Mouse (Mus musculus) frontal cortex, postnatal 25 days (tissue): ENCODE results near the gene Gm3448.
"Not testable (repeated sequence)": the region's sequence is repeated elsewhere in the genome, so short reads cannot be mapped to it uniquely, and the experiment has no call there.

Experiments
- DNase-seq, 2 experiments: peaks; one replicate each; pipeline ENCODE4 v3.0.0; 2022; ENCODE audit warnings: low spot score in 2 of 2

Gene Gm3448

GRCm38 (mm10) chr17:15031414-15031813, 9.9 kb downstream of the Gm3448 start:
- DNase-seq = not testable (repeated sequence)

DNA sequence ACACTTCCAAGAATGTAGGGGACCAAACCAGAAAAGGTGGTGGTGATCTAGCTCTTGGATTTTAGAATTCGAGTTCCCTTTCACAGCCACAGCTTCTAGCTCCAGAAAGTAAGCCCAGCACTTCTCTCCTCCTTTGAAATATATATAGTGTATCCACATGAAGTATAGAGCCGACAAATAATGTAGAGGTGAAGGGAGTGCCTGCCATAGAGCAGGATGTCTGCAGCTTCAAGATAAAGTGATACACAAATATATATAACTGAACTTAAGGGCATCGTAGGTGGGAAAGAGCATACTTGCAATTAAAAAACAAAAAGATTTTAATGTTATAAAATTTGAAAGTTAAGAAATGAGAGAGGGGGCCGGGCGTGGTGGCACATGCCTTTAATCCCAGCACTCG, 15.8 kb downstream of the Gm3448 start:
- not testable (repeated sequence) for DNase-seq

DNA sequence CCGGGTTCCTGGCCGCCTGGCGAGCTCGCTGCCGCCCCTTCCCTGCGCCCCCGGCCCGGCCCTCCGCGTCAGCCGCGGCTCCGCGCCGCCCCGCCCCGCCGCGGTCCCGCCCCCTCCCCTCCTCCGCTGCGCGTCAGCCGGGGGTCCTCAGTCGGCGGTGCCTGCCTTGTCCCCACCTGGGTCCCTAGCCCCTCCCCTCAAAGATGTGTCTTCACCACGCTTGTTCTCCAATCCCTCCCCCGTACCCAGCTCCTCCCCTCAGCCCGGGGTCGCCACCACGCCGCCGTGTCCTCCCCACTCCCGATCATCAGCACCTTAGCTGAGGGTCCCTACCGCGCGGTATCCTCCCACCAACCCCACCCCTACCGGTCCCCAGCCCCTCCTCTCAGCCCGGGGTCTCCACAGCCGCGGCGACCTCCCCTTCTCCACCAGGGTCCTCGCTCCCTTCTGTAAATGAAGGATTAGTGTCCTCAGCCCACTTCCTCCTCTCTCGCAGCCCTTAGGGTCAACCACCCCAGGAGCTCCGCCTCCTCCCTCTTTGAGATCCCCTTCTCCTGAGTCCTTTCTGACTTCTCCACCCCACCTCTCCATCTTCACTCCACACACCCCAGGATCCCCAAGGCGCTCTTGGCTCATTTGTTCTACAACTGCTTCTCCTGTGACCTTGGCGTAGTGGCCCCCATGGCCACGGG, 16.7 kb downstream of the Gm3448 start:
- not testable (repeated sequence) for DNase-seq

GRCm38 (mm10) chr17:15023878-15024492, 17.4 kb downstream of the Gm3448 start:
- not testable (repeated sequence) for DNase-seq

DNA sequence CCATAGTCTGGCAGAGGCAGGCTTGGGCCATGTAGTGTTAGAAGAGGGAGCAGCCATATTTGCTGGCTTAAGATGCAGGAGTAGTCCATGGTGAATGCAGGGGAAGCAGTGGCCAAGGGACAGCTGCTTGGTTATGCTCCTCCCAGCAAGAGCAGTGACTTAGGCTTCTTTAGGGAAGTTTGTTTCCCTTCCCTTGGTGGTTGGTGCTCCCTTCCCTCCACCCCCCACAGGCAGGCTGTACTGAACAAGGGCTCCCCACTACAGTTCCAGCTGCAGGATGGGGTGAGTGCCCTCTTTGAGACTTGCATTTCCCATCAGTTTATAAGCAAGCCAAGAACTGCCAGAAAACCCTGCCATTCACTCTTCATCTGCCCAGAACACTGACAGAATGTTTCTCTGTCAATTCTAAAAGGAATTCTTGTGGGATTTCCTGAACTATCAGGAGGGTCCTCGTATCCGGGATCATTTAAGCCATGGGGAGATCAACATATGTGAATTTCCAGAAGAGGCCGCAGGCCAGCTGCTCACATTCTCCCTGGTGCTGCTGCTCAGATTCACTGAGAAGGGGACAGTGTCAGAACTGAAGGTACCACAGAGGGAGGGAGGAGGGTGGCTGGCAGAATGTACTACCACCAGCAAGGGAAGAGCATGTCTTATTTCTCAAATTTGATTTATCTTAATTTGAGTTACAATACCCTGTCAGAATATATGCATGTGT, 19.7 kb downstream of the Gm3448 start:
- DNase-seq = peak; percentile 4 to 17

DNA sequence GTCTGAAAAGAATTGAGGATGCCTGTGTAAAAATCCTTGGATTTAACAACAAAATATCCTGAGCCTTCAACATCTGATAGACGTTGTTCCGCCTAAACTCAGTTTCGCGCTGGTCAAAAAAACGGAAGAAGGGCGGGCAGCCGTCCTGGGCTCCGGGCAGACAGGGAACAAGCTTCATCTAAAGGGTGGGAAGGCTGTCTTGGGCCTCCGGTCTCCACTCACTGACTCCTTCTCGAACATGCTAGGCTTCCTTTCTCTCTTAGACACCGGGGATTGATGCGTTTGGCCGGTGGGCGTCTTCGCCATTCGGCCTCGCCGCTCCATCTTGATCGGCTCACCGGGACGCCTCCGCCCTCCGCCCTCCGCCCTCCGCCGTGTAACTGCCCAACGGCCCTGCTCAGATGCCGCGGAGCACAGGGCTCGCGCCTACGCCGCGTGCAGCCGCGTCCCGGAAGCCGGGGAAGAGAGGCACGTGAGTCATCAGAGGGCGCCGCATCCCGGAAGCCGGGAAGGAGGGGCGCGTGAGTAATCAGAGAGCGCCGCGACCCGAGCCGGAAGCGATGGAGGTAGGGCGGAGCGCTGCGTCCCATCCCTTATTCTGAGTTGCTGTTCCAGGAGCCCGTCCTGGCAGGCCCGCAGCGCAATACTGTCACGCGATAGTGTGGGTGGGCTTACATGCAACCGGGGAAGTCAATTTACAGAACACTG, 31.5 kb downstream of the Gm3448 start, which contains the start of gene Gm3435:
TSS of gene Gm3435 (plus strand) at position 471 of the 708 bp plus-strand sequence.
- DNase-seq = not testable (repeated sequence)

DNA sequence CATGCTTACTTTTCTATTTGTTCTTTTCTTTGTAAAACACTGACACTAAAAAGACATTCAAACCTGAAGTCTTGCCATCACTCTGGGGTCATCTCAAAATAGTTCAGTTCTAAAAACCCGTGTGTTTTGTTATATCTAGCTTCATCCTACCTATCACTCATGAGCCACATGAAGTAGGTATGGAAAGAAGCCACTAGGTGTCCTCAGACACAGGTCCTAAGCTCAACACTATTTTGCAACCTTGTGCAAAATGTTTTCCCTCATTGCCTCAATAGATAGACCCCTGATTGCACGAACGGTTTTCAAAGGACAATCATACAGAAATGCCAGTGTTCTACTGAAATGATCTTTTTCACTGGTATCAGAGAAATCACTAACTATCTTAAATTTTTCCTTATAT, 32.2 kb downstream of the Gm3448 start:
- DNase-seq = not testable (repeated sequence)

- not testable (repeated sequence) for DNase-seq
Measured at GRCm38 (mm10) chr17:15000047-15000446, 41.3 kb downstream of the Gm3448 start.

DNA sequence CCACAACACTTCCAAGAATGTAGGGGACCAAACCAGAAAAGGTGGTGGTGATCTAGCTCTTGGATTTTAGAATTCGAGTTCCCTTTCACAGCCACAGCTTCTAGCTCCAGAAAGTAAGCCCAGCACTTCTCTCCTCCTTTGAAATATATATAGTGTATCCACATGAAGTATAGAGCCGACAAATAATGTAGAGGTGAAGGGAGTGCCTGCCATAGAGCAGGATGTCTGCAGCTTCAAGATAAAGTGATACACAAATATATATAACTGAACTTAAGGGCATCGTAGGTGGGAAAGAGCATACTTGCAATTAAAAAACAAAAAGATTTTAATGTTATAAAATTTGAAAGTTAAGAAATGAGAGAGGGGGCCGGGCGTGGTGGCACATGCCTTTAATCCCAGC, 47.2 kb downstream of the Gm3448 start:
- not testable (repeated sequence) for DNase-seq

DNA sequence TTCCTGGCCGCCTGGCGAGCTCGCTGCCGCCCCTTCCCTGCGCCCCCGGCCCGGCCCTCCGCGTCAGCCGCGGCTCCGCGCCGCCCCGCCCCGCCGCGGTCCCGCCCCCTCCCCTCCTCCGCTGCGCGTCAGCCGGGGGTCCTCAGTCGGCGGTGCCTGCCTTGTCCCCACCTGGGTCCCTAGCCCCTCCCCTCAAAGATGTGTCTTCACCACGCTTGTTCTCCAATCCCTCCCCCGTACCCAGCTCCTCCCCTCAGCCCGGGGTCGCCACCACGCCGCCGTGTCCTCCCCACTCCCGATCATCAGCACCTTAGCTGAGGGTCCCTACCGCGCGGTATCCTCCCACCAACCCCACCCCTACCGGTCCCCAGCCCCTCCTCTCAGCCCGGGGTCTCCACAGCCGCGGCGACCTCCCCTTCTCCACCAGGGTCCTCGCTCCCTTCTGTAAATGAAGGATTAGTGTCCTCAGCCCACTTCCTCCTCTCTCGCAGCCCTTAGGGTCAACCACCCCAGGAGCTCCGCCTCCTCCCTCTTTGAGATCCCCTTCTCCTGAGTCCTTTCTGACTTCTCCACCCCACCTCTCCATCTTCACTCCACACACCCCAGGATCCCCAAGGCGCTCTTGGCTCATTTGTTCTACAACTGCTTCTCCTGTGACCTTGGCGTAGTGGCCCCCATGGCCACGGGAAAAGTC, 48.1 kb downstream of the Gm3448 start:
- DNase-seq = not testable (repeated sequence)

GRCm38 (mm10) chr17:14992522-14993138, 48.7 kb downstream of the Gm3448 start:
- not testable (repeated sequence) for DNase-seq

DNA sequence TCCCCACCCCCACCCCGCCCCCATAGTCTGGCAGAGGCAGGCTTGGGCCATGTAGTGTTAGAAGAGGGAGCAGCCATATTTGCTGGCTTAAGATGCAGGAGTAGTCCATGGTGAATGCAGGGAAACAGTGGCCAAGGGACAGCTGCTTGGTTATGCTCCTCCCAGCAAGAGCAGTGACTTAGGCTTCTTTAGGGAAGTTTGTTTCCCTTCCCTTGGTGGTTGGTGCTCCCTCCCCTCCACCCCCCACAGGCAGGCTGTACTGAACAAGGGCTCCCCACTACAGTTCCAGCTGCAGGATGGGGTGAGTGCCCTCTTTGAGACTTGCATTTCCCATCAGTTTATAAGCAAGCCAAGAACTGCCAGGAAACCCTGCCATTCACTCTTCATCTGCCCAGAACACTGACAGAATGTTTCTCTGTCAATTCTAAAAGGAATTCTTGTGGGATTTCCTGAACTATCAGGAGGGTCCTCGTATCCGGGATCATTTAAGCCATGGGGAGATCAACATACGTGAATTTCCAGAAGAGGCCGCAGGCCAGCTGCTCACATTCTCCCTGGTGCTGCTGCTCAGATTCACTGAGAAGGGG, 51.1 kb downstream of the Gm3448 start:
- peak in 1 of 2 experiments; percentile 2 for DNase-seq

- DNase-seq = not testable (repeated sequence)
Measured at GRCm38 (mm10) chr17:14978362-14979038, 62.8 kb downstream of the Gm3448 start, which contains the start of the genes 9030025P20Rik and Gm3417. Gene 9030025P20Rik (plus strand): TSS chr17:14978468. Gene Gm3417 (minus strand): TSS chr17:14978790.

GRCm38 (mm10) chr17:14977718-14978361, 63.5 kb downstream of the Gm3448 start:
- not testable (repeated sequence) for DNase-seq

DNA sequence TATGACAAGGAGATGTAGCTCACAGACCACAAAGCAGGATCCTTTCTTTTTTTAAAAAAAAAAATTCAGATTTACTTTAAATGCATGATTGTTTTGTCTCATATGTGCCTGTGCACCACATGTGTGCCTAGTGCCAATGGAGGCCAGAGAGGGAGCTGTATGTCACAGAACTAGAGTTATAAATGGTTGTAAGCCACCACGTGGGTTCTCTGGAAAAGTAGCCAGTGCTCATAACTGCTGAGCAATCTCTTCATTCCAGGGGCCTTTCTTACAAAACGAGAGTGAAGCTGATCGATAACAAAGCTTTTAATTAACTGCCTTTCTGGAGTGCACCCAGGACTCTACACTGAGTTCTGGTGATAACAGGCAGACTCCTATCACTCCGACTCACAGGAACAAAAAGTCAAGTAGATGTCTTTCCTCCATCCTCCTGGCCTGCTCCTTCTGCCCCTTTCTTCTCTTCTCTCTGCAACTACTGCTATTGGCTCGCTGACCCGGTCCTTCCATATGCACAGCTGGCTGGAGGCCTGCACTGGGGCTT, 72.9 kb downstream of the Gm3448 start:
- DNase-seq = not testable (repeated sequence)

DNA sequence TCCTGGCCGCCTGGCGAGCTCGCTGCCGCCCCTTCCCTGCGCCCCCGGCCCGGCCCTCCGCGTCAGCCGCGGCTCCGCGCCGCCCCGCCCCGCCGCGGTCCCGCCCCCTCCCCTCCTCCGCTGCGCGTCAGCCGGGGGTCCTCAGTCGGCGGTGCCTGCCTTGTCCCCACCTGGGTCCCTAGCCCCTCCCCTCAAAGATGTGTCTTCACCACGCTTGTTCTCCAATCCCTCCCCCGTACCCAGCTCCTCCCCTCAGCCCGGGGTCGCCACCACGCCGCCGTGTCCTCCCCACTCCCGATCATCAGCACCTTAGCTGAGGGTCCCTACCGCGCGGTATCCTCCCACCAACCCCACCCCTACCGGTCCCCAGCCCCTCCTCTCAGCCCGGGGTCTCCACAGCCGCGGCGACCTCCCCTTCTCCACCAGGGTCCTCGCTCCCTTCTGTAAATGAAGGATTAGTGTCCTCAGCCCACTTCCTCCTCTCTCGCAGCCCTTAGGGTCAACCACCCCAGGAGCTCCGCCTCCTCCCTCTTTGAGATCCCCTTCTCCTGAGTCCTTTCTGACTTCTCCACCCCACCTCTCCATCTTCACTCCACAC, 79.7 kb downstream of the Gm3448 start:
- not testable (repeated sequence) for DNase-seq

- not testable (repeated sequence) for DNase-seq
Measured at GRCm38 (mm10) chr17:14960951-14961556, 80.3 kb downstream of the Gm3448 start, which contains the start of gene Phf10. Gene Phf10 (minus strand): TSS chr17:14961273.

- no peak for DNase-seq
Measured at GRCm38 (mm10) chr17:14960520-14960919, 80.8 kb downstream of the Gm3448 start.
